Mouse (Mus musculus): ENCODE measurements around the gene Sema4d. TPM values are rescaled to one million over a fixed set of nuclear protein-coding genes. Genes with fewer than 3 reads are reported as not detected.

Gene Sema4d
- polyA plus RNA-seq, 1 experiment from 2014 or later: 23.8 TPM

DNA sequence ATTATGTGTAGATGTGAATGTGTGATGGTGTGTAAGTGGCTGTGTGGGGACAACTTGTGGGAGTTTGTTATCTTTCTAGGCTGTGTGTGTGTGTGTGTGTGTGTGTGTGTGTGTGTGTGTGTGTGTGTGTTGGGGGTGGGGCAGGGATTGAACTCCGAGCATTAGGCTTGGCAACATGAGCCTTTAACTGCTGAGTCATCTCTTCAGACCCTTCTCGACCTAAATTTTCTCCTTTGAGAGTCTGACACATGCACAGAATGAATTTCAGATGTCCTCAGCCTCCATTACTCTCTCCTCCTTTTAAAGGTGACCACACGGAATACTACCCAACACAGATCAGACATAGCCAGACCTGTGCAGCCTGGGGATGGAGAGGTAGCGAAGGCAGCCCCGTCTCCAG, 70.4 kb downstream of the Sema4d start:
- TF ChIP-seq CTCF (IDR thresholded peaks at IDR 0.05; ENCODE audit: low read depth): no peak
- no peak for ATAC-seq (replicated peaks; ENCODE audit: low FRiP score, low read depth)
- H3K9me3 ChIP-seq (replicated peaks; ENCODE audit: low read length): no peaks in the 10 kb centered on the region
- H3K4me1 ChIP-seq (replicated peaks; ENCODE audit: insufficient read depth, low read length): no peaks in the 10 kb centered on the region
- no peak for DNase-seq (ENCODE audit: low spot score)
- H3K4me3 ChIP-seq (replicated peaks; ENCODE audit: low read depth, low read length): no peak overlapping the region
- H3K4me2 ChIP-seq (ENCODE audit: low read length): no peak overlapping the region
- H3K27me3 ChIP-seq (ENCODE audit: insufficient read depth, low read length): no peaks in the 10 kb centered on the region
- H3K36me3 ChIP-seq (ENCODE audit: insufficient read depth, low read length): 0 out of 2 replicates have a peak, but pooled peaks cover 5% of the 10 kb centered on the region
- WGBS: 76% methylated on average over 5 of the region's 5 CpGs
- H3K27ac ChIP-seq: no peak overlapping the region
- no peak overlapping the region for H3K9ac ChIP-seq (ENCODE audit: low read depth, low read length)

DNA sequence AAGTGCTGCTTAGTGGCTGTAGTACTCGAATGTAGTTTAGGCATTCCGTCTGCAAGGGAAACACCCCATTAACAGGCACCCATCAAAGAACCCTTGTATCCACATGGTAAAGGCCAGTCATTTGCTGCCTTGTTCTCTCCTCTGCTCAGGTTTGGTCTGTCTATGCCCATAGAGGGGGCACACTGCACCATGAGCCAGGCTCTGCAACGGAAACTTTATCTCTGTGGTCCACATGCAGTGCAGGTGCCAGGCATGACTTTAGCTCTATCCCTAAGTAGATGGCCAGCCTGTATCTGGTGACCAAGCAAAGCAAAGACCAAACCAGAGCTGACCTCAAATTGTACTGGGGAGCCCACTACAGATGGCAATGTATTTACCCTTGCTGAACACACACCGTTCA, 73.0 kb downstream of the Sema4d start:
- 94% methylated on average over 4 of the region's 4 CpGs for WGBS
- Histone ChIP-seq H3K27me3 (ENCODE audit: insufficient read depth, low read length) (no peaks in the 10 kb centered on the region), H3K4me2 (ENCODE audit: low read length) (no peak overlapping the region), H3K4me3 (replicated peaks; ENCODE audit: low read depth, low read length) (no peak overlapping the region), H3K9ac (ENCODE audit: low read depth, low read length) (no peak overlapping the region), H3K9me3 (replicated peaks; ENCODE audit: low read length) (no peaks in the 10 kb centered on the region), H3K4me1 (replicated peaks; ENCODE audit: insufficient read depth, low read length) (no peaks in the 10 kb centered on the region), H3K27ac (no peak overlapping the region), H3K36me3 (ENCODE audit: insufficient read depth, low read length) (0 out of 2 replicates have a peak, but pooled peaks cover 5% of the 10 kb centered on the region)
- ATAC-seq (replicated peaks; ENCODE audit: low FRiP score, low read depth) (no peak), DNase-seq (ENCODE audit: low spot score) (no peak)
- TF ChIP-seq CTCF (IDR thresholded peaks at IDR 0.05; ENCODE audit: low read depth): no peak

DNA sequence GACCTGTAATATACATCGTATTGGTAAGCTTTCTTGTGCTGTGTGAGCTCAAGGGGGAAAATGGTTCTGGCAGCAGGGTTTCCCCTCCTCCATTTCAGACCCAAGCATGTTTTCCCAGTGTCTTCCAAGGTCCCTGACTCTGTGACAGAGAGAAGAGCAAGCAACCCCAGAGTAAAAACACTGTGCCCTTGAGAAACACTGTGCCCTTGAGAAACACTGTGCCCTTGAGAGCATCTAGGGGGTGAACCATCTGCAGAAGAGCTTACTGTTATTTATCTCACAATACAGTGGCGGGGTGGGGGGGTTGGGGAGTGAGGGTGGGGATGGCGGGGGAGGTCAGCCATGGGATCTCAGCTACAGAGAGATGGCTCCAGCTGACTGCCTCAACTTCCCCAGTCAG, 74.3 kb downstream of the Sema4d start:
- no peak overlapping the region for H3K4me3 ChIP-seq (replicated peaks; ENCODE audit: low read depth, low read length)
- WGBS: 86% methylated on average over 3 of the region's 3 CpGs
- no peak for ATAC-seq (replicated peaks; ENCODE audit: low FRiP score, low read depth)
- no peak overlapping the region for H3K27ac ChIP-seq
- no peak for TF ChIP-seq CTCF (IDR thresholded peaks at IDR 0.05; ENCODE audit: low read depth)
- H3K27me3 ChIP-seq (ENCODE audit: insufficient read depth, low read length): no peaks in the 10 kb centered on the region
- H3K36me3 ChIP-seq (ENCODE audit: insufficient read depth, low read length): 0 out of 2 replicates have a peak, but pooled peaks cover 9% of the 10 kb centered on the region
- no peak overlapping the region for H3K4me2 ChIP-seq (ENCODE audit: low read length)
- no peak overlapping the region for H3K9ac ChIP-seq (ENCODE audit: low read depth, low read length)
- DNase-seq (ENCODE audit: low spot score): no peak
- no peaks in the 10 kb centered on the region for H3K9me3 ChIP-seq (replicated peaks; ENCODE audit: low read length)
- no peaks in the 10 kb centered on the region for H3K4me1 ChIP-seq (replicated peaks; ENCODE audit: insufficient read depth, low read length)

DNA sequence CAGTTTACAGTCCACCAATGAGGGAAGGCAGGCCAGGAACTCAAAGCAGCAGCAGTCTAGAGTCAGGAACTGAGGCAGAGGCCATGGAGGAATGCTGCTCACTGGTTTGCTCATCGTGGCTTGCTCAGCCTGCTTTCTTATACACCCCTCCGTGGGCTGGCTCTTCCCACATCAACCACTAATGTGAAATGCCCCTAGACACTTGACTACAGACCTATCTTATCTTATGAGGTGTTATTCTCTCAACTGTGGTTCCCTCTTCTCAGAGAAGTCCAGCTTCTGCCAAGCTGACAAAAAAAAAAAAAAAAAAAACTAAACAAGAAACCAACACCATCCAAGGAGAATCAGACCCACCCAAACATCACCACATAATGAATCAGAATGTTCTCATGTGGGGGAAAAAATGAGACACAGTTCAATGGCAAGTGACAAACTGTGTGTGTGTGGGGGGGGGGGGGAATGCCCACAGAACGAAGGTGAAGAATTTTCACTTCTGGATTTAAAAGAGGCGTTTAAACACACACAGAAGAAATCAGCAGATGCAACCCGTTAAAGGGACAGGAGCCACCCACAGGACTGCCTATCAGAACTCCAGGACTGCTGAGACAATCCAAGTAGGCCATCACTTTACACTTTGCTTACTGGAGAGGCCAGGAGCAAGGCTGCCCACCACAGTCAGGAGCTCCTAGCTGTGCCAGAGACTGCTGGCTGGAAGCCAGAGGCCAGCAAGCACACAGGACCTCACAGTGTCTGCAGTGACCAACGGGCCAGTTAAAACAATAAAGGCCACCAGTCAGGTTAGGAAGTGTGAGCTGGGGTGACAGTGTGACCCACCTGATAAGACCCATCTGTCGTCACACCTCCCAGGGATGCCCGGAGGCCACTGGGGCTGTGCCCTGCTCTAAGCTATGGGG, 76.9 kb downstream of the Sema4d start:
- no peak overlapping the region for H3K27ac ChIP-seq
- 56% methylated on average over 8 of the region's 8 CpGs for WGBS
- 0 out of 2 replicates have a peak, but pooled peaks cover 15% of the 10 kb centered on the region for H3K36me3 ChIP-seq (ENCODE audit: insufficient read depth, low read length)
- H3K4me1 ChIP-seq (replicated peaks; ENCODE audit: insufficient read depth, low read length): no peaks in the 10 kb centered on the region
- peak; percentile 29; the same call in 1 of the 2 replicates for ATAC-seq (replicated peaks; ENCODE audit: low FRiP score, low read depth)
- no peak for TF ChIP-seq CTCF (IDR thresholded peaks at IDR 0.05; ENCODE audit: low read depth)
- H3K4me2 ChIP-seq (ENCODE audit: low read length): no peak overlapping the region
- no peak overlapping the region for H3K4me3 ChIP-seq (replicated peaks; ENCODE audit: low read depth, low read length)
- H3K9ac ChIP-seq (ENCODE audit: low read depth, low read length): no peak overlapping the region
- no peaks in the 10 kb centered on the region for H3K9me3 ChIP-seq (replicated peaks; ENCODE audit: low read length)
- no peak for DNase-seq (ENCODE audit: low spot score)
- no peaks in the 10 kb centered on the region for H3K27me3 ChIP-seq (ENCODE audit: insufficient read depth, low read length)

DNA sequence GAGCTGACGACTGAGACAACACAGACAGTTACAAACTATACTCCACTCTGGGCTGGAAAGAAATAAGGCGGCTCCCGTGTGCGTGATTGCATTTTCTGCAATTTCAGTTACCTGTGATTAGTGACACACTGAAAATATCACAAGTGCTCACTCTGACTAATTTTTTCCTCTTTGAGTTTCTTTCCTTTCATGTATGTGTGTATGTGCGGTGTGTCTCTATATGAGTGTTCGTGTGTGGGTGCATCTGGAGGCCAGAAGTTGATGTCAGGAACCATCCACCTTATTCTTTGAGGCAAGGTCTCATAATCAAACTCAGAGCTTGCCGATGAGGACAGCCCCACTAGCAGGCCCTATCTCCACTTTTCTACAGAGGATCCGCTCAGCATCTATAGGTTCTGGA, 81.5 kb downstream of the Sema4d start:
- Histone ChIP-seq H3K9ac (ENCODE audit: low read depth, low read length) (no peak overlapping the region), H3K36me3 (ENCODE audit: insufficient read depth, low read length) (peaks cover 18% of the 10 kb centered on the region; the same call in 1 of the 2 replicates), H3K27ac (no peak overlapping the region), H3K4me1 (replicated peaks; ENCODE audit: insufficient read depth, low read length) (no peaks in the 10 kb centered on the region), H3K27me3 (ENCODE audit: insufficient read depth, low read length) (no peaks in the 10 kb centered on the region), H3K4me2 (ENCODE audit: low read length) (no peak overlapping the region), H3K4me3 (replicated peaks; ENCODE audit: low read depth, low read length) (no peak overlapping the region), H3K9me3 (replicated peaks; ENCODE audit: low read length) (no peaks in the 10 kb centered on the region)
- TF ChIP-seq CTCF (IDR thresholded peaks at IDR 0.05; ENCODE audit: low read depth): no peak
- no peak for ATAC-seq (replicated peaks; ENCODE audit: low FRiP score, low read depth)
- no peak for DNase-seq (ENCODE audit: low spot score)
- 95% methylated on average over 8 of the region's 8 CpGs for WGBS

DNA sequence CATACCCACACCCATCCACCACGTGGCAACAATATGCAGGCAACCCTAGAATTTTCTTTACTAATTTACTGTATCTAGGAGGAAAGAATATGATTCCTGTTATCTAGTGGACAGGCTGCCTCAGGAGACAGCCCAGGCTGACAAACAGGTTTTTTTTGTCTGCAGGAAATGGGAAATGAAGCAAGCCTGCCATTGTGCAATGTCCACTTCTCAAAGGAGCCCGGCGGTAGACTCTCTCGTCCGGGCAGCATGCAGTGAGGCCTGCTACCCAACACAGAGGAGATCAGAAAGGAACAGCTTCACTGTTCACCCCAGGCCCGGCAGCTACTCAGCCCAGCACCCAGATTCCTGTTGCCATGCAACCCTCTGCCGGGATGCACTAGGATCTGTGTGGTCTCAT, 82.8 kb downstream of the Sema4d start:
- H3K27me3 ChIP-seq (ENCODE audit: insufficient read depth, low read length): no peaks in the 10 kb centered on the region
- DNase-seq (ENCODE audit: low spot score) (no peak), ATAC-seq (replicated peaks; ENCODE audit: low FRiP score, low read depth) (no peak)
- no peak overlapping the region for H3K9ac ChIP-seq (ENCODE audit: low read depth, low read length)
- H3K4me1 ChIP-seq (replicated peaks; ENCODE audit: insufficient read depth, low read length): peaks cover 3% of the 10 kb centered on the region; the same call in 1 of the 2 replicates
- H3K27ac ChIP-seq: no peak overlapping the region
- no peak for TF ChIP-seq CTCF (IDR thresholded peaks at IDR 0.05; ENCODE audit: low read depth)
- H3K4me3 ChIP-seq (replicated peaks; ENCODE audit: low read depth, low read length): no peak overlapping the region
- 74% methylated on average over 7 of the region's 7 CpGs for WGBS
- H3K4me2 ChIP-seq (ENCODE audit: low read length): no peak overlapping the region
- peaks cover 18% of the 10 kb centered on the region; the same call in 1 of the 2 replicates for H3K36me3 ChIP-seq (ENCODE audit: insufficient read depth, low read length)
- H3K9me3 ChIP-seq (replicated peaks; ENCODE audit: low read length): no peaks in the 10 kb centered on the region

Data from kidney, postnatal 0 days (tissue).